Mouse (Mus musculus) cerebral cortex, adult 2 months (tissue): ENCODE measurements around the gene Actc1.

Source experiments
- WGBS: fragments of 180-500 bp; shearing (Covaris S2); methylation state at CpG from one replicate; pipeline ENCODE4 v1.1.7; 2018; 5-methylcytosine and 5-hydroxymethylcytosine counted together

Actc1 gene

GRCm38 (mm10) chr2:114052696-114053598 is at the start of gene Actc1:
TSS of gene Actc1 (minus strand) at chr2:114053548.
- WGBS = 55% methylated on average over 14 of the region's 14 CpGs

DNA sequence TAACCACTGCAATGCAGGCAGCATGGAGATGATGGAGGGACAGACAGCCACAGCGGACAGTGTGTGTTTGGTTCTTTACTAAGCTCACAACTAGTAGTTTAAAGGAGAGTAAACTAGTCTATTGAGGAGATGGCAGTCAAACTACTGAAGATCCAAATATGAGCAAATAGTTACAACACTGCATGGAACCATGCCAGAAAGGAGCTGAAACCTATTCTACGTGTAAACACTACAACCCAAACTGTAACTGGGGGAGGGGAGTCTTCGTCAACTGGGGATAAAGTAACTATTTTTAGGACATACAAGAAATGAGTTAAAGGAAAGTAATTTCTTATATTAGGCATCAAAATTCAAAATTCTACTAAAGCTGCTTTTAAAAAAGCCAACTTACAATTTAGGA is 49.1 kb upstream of the Actc1 start:
- 78% methylated on average over 3 of the region's 3 CpGs for WGBS

GRCm38 (mm10) chr2:114100834-114101233 is 47.5 kb upstream of the Actc1 start:
- 93% methylated on average over 9 of the region's 9 CpGs for WGBS

GRCm38 (mm10) chr2:114099816-114100215 is 46.5 kb upstream of the Actc1 start:
- WGBS = 93% methylated on average over 3 of the region's 3 CpGs

DNA sequence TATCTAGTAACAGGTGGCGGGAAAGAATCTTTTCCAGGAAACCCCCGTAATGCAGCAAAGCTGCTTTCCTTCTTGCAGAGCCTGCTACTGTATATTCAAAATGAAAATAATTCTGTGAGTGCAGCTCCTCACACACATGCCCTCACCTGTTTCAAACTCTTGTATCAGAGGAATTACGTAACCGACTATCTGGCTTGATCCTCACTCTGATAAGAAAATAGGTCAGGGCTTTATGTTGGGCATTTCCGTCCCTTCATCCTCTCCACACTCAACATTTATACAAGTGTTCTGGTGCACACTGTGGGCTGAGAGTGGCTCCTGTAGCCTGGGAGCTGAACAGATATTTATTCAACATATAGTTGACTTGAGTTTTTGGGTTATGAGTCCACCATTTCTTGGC is 45.8 kb upstream of the Actc1 start:
- 94% methylated on average over 5 of the region's 5 CpGs for WGBS

GRCm38 (mm10) chr2:114097627-114098026 is 44.3 kb upstream of the Actc1 start:
- WGBS = 91% methylated on average over 4 of the region's 4 CpGs

GRCm38 (mm10) chr2:114096570-114096969 is 43.2 kb upstream of the Actc1 start:
- 83% methylated on average over 1 of the region's 1 CpGs for WGBS

DNA sequence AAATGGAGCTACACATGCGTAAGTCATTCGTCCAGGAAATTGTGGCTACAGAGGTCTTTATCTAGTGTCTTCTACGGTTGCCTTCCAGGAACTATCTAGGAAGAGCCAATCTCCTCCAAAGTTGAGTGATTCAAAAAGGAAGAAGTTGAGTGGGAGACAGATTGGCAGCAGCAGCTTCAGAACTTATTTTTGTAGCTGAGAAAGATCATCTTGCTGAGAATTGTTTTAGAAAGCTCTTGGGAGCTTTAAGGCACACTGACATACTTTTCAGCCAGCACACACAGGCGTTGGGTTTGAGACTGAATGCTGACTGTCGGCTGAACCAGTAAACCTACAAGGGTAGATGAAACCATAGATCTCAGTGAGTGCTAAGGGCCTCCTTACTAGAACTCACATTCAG is 42.0 kb upstream of the Actc1 start:
- 56% methylated on average over 5 of the region's 5 CpGs for WGBS

DNA sequence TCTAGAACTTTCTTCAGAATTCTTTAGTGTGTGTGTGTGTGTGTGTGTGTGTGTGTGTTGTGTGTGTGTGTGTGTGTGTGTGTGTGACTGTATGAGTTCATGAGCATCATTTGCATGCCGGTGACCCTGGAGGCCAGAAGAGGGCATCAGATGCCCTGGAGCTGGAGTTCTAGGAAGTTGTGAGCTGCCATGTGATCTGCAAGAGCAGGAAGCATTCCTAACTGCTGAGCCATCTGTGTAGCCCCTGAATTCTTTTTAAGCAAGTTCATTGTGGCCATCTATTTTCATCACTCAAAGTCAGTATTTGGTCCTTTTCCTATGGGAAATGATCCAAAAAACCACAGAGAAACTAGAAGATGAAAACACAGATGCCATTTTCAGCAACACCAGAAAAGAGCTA is 41.3 kb upstream of the Actc1 start:
- WGBS = 76% methylated on average over 1 of the region's 1 CpGs

DNA sequence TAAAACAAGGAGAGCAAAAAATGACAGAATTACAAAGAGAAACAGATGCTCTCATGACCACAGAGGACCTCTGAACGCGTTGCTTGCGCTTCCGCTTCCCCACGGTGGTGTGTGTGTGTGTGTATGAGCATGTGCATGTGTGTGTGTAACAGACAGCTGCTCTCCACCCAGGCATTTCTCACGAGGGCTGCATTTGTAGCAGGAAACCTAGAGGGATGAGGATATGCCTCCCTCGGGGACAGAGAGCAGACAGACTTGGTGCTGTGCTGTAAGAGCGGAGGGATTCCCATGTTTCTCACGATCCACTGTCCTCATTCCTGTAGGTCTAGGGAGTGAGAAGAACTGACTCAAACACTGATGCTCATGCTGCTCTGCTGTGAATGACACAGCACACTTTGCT is 40.2 kb upstream of the Actc1 start:
- 47% methylated on average over 9 of the region's 9 CpGs for WGBS

DNA sequence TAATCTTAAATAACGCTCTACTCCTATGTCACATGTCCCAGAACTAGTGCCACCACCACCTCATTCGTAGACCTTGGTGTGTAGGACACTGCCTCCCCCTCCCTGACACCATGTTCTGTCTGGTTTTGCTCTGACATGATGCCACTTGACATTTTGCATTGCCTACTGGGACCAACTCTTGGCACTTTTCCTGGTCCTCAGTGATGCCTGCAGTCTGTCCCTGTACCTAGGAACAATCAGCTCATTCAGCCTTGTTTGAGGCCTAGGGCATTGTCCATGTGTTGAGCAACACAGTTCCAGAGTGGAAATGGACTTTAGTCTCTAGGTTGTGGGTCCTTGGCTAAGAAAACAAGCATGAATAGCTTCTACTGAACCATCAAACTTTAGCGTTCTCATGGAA is 36.5 kb upstream of the Actc1 start:
- 76% methylated on average over 3 of the region's 3 CpGs for WGBS

DNA sequence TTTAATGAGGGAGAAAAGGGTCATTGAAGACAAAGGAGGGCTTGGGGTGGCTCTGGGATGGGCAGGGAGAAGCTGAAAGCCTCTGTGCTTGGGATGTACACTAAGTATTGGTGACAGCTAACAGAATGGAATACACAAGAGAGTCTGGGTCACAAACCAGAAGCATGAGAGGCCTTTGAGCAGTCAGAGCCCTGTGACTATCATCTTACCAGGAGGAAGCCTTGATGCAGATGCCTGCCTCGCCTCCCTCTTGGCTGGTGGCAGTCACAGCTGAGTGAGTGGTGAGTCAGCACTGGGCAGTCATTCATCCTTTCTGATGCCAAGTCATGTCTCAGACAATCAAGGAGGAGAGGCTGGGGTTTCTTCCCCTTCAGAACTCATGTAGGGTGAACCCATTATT is 33.9 kb upstream of the Actc1 start:
- 61% methylated on average over 1 of the region's 1 CpGs for WGBS

DNA sequence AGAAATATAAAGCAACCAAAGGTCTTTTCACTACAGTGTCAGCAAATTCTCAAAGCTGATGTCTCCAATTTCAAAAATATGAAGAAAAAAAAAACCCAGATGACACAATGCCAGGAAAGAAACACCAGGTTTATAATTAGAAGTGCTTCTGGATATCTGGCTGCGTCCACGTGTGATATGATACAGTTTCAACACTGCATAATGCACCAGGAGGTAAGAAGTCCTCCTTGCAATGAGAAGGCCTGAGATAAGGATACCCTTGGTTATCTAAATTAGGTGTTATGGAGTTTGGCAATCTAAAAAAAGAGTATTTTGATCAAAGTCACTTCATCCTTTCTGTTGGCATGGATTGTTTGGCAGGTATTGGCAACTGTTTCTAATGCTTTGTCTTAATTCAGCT is 18.5 kb upstream of the Actc1 start:
- 58% methylated on average over 2 of the region's 2 CpGs for WGBS

- 90% methylated on average over 3 of the region's 3 CpGs for WGBS
Observed at GRCm38 (mm10) chr2:114066226-114066625, 12.9 kb upstream of the Actc1 start.

GRCm38 (mm10) chr2:114064004-114064403 is 10.7 kb upstream of the Actc1 start:
- 83% methylated on average over 2 of the region's 2 CpGs for WGBS

- WGBS = 58% methylated on average over 6 of the region's 6 CpGs
Observed at GRCm38 (mm10) chr2:114060071-114060591, 6.8 kb upstream of the Actc1 start.

- 82% methylated on average over 1 of the region's 1 CpGs for WGBS
Observed at GRCm38 (mm10) chr2:114059608-114060007, 6.3 kb upstream of the Actc1 start.

DNA sequence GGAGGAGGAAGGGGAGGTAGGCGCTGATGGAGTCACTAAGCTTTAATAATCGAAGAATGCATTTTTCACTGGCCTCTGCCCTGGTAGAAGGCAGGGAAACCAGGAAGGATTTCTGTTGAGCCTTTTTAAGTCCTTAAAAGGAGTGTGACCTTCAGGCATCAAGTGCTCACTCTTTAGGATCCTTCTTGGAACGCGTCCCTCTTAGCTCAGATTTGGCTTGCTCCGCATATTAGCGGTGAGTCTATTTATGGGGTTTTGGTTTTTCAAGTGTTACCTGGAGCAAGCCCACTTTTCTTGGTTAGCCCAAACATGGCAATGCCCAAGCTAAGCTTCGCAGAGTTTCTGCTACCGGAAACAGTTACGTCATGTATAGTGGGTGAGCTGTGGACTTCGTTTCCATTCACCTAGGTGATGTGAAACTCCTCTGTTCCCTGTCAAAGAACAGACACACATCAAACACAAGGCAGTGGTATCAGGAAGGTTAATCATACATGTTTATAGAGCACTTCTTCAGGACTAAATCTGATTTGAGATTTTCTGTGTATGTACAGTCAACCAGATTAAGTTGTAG is 5.0 kb upstream of the Actc1 start:
- 95% methylated on average over 10 of the region's 10 CpGs for WGBS

DNA sequence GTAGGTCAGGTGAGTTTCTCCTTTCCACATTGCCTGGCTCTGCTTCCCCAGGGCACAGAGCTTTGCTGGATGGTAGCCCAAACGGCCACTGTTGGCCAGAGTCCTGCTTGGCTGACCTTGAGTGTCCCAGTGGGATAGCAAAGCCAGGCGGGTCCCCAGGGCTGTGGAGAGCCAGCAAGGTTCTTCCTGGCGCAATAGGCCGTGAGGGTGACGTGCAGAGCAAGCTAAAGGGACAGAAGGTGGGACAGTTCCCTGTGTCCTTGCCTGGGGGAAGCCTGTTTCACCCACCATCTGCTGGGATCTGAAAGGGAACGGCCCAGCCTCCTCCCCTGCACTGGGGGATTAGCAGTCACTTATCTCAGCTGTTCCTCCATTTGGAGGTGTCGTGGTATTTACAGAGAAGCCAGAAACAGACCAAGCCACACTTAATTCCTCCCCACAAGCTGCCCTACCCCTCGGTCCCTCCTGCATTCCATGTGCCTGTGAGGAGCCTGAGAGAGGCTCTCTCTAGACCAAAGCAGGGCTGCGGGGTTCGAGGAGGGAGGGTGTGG is 4.0 kb upstream of the Actc1 start:
- WGBS = 31% methylated on average over 10 of the region's 10 CpGs

- WGBS = 85% methylated on average over 4 of the region's 4 CpGs
Observed at GRCm38 (mm10) chr2:114054129-114054528, 781 bp upstream of the Actc1 start.

- WGBS = 91% methylated on average over 14 of the region's 14 CpGs
Observed at GRCm38 (mm10) chr2:114051871-114052241, 1.5 kb downstream of the Actc1 start.

- 95% methylated on average over 7 of the region's 7 CpGs for WGBS
Observed at GRCm38 (mm10) chr2:114051111-114051870, 2.1 kb downstream of the Actc1 start.
